Mouse (Mus musculus) forebrain, postnatal 0 days (tissue): ENCODE data around the gene Asb5. TPM values are rescaled to one million over a fixed set of nuclear protein-coding genes. Genes with fewer than 3 reads are reported as not detected.
"Not testable (repeated sequence)": the region's sequence is repeated elsewhere in the genome, so short reads cannot be mapped to it uniquely, and the experiment has no call there.

Experiments
- ATAC-seq: fragments of 200-750 bp; cut with Nextera tagmentation; 2 replicates; pipeline ENCODE4 v1.8.0; 2017; ENCODE audit warnings: mild to moderate bottlenecking, moderate library complexity
- DNase-seq: peaks from one replicate; pipeline ENCODE4 v3.0.0-alpha.2; 2015
- H3K27ac ChIP-seq: fragments of 300-500 bp; sonication (generic); 2 replicates; pipeline ENCODE4 v1.5.1; 2014; ENCODE audit warnings: low read depth, mild to moderate bottlenecking, antibody characterized with exemption, low read length, moderate library complexity, mixed read lengths
- H3K27me3 ChIP-seq: fragments of 300-500 bp; sonication (generic); 2 replicates; pipeline ENCODE4 v1.6.1; 2014; ENCODE audit warnings: mild to moderate bottlenecking, low read length, mixed read lengths; ENCODE audit not compliant: insufficient read depth
- H3K36me3 ChIP-seq: fragments of 300-500 bp; sonication (generic); 2 replicates; pipeline ENCODE4 v1.6.1; 2014; ENCODE audit warnings: mild to moderate bottlenecking, moderate library complexity; ENCODE audit not compliant: insufficient read depth
- H3K4me1 ChIP-seq: fragments of 300-500 bp; sonication (generic); 2 replicates; pipeline ENCODE4 v1.6.1; 2014; ENCODE audit warnings: antibody characterized with exemption; ENCODE audit not compliant: insufficient read depth
- H3K4me2 ChIP-seq: fragments of 300-500 bp; sonication (generic); 2 replicates; pipeline ENCODE4 v1.6.1; 2014; ENCODE audit warnings: low read depth, mild to moderate bottlenecking, moderate library complexity
- H3K4me3 ChIP-seq: fragments of 300-500 bp; sonication (generic); 2 replicates; pipeline ENCODE4 v1.5.1; 2014; ENCODE audit warnings: low read depth, low read length, mixed read lengths
- H3K9ac ChIP-seq: fragments of 300-500 bp; sonication (generic); 2 replicates; pipeline ENCODE4 v1.6.1; 2014; ENCODE audit warnings: mild to moderate bottlenecking
- H3K9me3 ChIP-seq: fragments of 300-500 bp; sonication (generic); 2 replicates; pipeline ENCODE4 v1.6.1; 2016; ENCODE audit warnings: low read length
- CTCF ChIP-seq: sonication (generic); IDR thresholded peaks from 2 replicates; pipeline ENCODE4 v1.5.1; 2016; ENCODE audit warnings: antibody characterized with exemption, control low read depth, low read depth
- WGBS: fragments of 180-500 bp; shearing (Covaris S2); extraction: QIAGEN DNeasy Blood & Tissue Kit; methylation state at CpG from one replicate; pipeline ENCODE4 v1.1.7; 2014; 5-methylcytosine and 5-hydroxymethylcytosine counted together
- polyA plus RNA-seq: library from polyadenylated mRNA; unstranded; fragments of >200 nt; fragmentation: Nextera tagmentation; extraction: Ambion mirVana; gene quantifications from 2 replicates; pipeline ENCODE4 v1.2.1, GENCODE M21; 2015
- total RNA-seq: library from RNA; depleted of rRNA; stranded (reverse); fragments of >200 nt; gene quantifications from 2 replicates; pipeline ENCODE4 v1.2.3, GENCODE M21; 2014

Asb5 gene
- total and polyA plus RNA-seq, 2 experiments from 2014 or later: 2.2 to 10.2 TPM

DNA sequence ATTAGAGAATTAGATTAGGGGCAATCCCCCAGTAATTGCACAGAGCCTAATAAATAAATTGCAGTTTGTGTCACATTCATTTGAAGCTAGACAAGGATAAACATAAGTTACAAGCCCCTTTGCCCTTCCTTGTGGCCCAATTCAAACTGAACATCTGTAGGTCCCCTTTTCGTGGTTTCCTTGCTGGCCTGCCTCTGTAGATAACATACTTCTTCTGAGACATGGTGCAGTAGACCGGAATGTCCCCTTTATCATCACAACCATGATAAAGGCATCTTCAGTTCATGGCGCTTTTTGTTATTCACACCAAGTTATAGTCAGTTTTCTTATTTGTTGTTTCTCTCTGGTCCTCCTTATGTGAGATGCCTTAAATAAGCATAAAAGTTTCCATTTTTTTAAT lies 17.6 kb upstream of the Asb5 start:
- no peaks in the 10 kb centered on the region for H3K4me1 ChIP-seq
- no peak for ATAC-seq
- no peak for DNase-seq
- no peak overlapping the region for H3K4me2 ChIP-seq
- no peaks in the 10 kb centered on the region for H3K27me3 ChIP-seq
- WGBS: 86% methylated on average over 3 of the region's 3 CpGs
- 0 out of 2 replicates have a peak, but pooled peaks cover 6% of the 10 kb centered on the region for H3K36me3 ChIP-seq
- no peak overlapping the region for H3K9ac ChIP-seq
- no peak for TF ChIP-seq CTCF
- no peak overlapping the region for H3K27ac ChIP-seq
- H3K9me3 ChIP-seq: no peaks in the 10 kb centered on the region
- no peak overlapping the region for H3K4me3 ChIP-seq

- H3K4me3 ChIP-seq, H3K36me3 ChIP-seq, H3K27ac ChIP-seq, H3K4me2 ChIP-seq, H3K27me3 ChIP-seq, H3K4me1 ChIP-seq, ATAC-seq, H3K9ac ChIP-seq, DNase-seq, H3K9me3 ChIP-seq: not testable (repeated sequence)
- whole genome bisulfite sequencing: 90% methylated on average over 5 of the region's 5 CpGs
Observed at GRCm38 (mm10) chr8:54512200-54512599, 17.2 kb upstream of the Asb5 start.

DNA sequence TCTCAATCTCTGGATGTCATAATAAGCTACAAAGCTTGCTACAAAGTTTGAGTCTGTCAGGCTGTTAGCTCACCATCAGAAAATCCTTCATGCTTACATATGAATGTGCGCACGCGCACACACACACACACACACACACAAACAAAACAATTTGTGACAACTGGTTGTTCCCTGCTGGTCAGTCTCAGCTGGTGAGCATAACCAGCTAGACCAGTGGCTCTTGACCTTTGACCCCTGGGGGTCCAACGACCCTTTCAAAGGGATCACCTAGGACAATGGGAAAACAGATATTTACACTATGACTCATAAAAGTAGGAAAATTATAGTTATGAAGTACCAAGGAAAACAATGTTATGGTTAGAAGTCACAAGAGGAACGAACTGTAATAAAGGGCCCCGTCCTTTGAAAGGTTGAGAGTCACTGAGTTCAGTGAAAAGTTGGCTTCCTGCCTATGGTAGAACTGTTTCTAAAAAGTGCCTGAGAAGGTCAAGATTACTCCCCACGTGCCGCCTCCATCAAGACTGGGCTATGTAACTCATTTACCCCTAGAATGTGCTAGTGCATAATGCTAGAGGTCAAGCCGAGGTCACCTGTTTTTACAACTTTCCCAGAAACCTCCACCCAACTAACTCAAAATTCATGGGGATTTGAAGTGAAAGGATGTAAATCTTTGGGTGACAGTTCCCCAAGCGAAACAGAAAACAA lies 10.5 kb upstream of the Asb5 start:
- Histone ChIP-seq H3K9ac (no peak overlapping the region), H3K4me3 (no peak overlapping the region), H3K27me3 (no peaks in the 10 kb centered on the region), H3K4me1 (no peaks in the 10 kb centered on the region), H3K4me2 (no peak overlapping the region), H3K9me3 (no peaks in the 10 kb centered on the region), H3K27ac (no peak overlapping the region), H3K36me3 (peaks cover 27% of the 10 kb centered on the region)
- no peak for TF ChIP-seq CTCF
- WGBS: 84% methylated on average over 10 of the region's 10 CpGs
- ATAC-seq (no peak), DNase-seq (no peak)

GRCm38 (mm10) chr8:54520516-54520915 lies 8.9 kb upstream of the Asb5 start:
- DNase-seq (no peak), ATAC-seq (no peak)
- Histone ChIP-seq H3K4me3 (no peak overlapping the region), H3K9me3 (no peaks in the 10 kb centered on the region), H3K27me3 (no peaks in the 10 kb centered on the region), H3K9ac (no peak overlapping the region), H3K4me2 (no peak overlapping the region), H3K4me1 (no peaks in the 10 kb centered on the region), H3K36me3 (peaks cover 31% of the 10 kb centered on the region), H3K27ac (no peak overlapping the region)
- 69% methylated on average over 4 of the region's 4 CpGs for WGBS
- no peak for TF ChIP-seq CTCF

DNA sequence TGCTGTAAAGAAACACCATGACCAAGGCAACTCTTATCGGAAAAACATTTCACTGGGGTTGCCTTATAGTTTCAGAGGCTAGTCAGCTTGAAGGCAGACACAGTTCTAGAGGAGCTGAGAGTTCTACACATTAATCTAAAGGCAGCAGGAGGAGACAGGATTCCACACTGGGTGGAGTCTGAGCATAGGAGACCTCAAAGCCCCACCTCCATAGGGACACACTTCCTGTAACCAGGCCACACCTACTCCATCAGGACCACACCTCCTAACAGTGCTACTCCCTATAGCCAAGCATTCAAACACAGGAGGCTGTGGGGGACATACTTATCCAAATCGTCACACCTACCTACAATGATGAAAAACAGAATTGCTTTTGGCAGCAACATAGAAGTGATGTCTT lies 3.8 kb upstream of the Asb5 start:
- Histone ChIP-seq H3K9ac (no peak overlapping the region), H3K9me3 (no peaks in the 10 kb centered on the region), H3K36me3 (peaks cover 25% of the 10 kb centered on the region), H3K4me3 (no peak overlapping the region), H3K27ac (no peak overlapping the region), H3K27me3 (no peaks in the 10 kb centered on the region), H3K4me2 (no peak overlapping the region), H3K4me1 (no peaks in the 10 kb centered on the region; the same call in 1 of the 2 replicates)
- ATAC-seq: no peak
- DNase-seq: no peak
- no peak for TF ChIP-seq CTCF
- WGBS: 94% methylated on average over 2 of the region's 2 CpGs

DNA sequence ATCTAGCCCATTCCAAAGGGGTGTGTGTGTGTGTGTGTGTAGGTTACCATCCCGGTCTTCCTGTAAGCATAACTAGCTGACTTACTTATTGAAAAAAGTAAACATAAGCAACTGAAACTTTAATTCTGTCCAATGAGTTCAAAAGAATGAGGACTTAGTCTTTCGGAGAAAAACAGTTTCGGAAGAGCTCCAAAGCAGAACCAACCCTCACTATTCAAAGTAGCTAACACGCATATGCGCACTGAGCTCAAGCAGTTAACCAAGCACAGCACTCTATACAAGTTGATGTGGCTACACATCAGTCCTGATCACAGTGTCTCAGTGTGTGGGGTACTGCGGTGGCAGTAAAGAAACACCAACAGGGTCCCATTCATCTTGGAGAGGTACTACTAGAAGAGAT lies 2.7 kb upstream of the Asb5 start:
- TF ChIP-seq CTCF: no peak
- H3K27ac ChIP-seq: no peak overlapping the region
- no peaks in the 10 kb centered on the region for H3K27me3 ChIP-seq
- no peak overlapping the region for H3K4me2 ChIP-seq
- ATAC-seq: no peak
- H3K36me3 ChIP-seq: peaks cover 17% of the 10 kb centered on the region
- H3K9ac ChIP-seq: no peak overlapping the region
- no peak for DNase-seq
- no peak overlapping the region for H3K4me3 ChIP-seq
- WGBS: 95% methylated on average over 6 of the region's 6 CpGs
- no peaks in the 10 kb centered on the region for H3K9me3 ChIP-seq
- H3K4me1 ChIP-seq: no peaks in the 10 kb centered on the region; the same call in 1 of the 2 replicates

- peak overlapping the region; percentile 90 for H3K9ac ChIP-seq
- ATAC-seq (no peak), DNase-seq (no peak)
- no peak overlapping the region for H3K27ac ChIP-seq
- 41% methylated on average over 7 of the region's 7 CpGs for WGBS
- H3K4me3 ChIP-seq: peak overlapping the region; percentile 97
- H3K9me3 ChIP-seq: no peaks in the 10 kb centered on the region
- H3K4me1 ChIP-seq: no peaks in the 10 kb centered on the region; the same call in 1 of the 2 replicates
- peak overlapping the region; percentile 64 for H3K4me2 ChIP-seq
- H3K27me3 ChIP-seq: no peaks in the 10 kb centered on the region
- no peak for TF ChIP-seq CTCF
- H3K36me3 ChIP-seq: peaks cover 7% of the 10 kb centered on the region; the same call in 1 of the 2 replicates
Observed at GRCm38 (mm10) chr8:54528571-54528970, 809 bp upstream of the Asb5 start.
